Mouse (Mus musculus) yolk sac, embryonic 10.5 days (tissue): ENCODE results near the gene Doc2g.

ENCODE experiments used
- DNase-seq: peaks from one replicate; pipeline ENCODE4 v3.0.0-alpha.2; 2017; ENCODE audit warnings: low spot score

Gene Doc2g

GRCm38 (mm10) chr19:4052516-4053030 is 49.5 kb downstream of the Doc2g start:
- no peak for DNase-seq

GRCm38 (mm10) chr19:4054613-4055012 is 51.5 kb downstream of the Doc2g start:
- DNase-seq = no peak

GRCm38 (mm10) chr19:4055216-4055946 is 52.3 kb downstream of the Doc2g start:
- no peak for DNase-seq

GRCm38 (mm10) chr19:4055947-4056693 is 53.0 kb downstream of the Doc2g start:
- DNase-seq = peak; percentile 69
